Mouse (Mus musculus) R1 (cell line): ENCODE measurements around the gene Actr1b.

ENCODE experiments used
- DNase-seq: peaks from one replicate; pipeline ENCODE4 v3.0.0-alpha.2; 2018; ENCODE audit warnings: low read depth, low spot score

Gene Actr1b

DNA sequence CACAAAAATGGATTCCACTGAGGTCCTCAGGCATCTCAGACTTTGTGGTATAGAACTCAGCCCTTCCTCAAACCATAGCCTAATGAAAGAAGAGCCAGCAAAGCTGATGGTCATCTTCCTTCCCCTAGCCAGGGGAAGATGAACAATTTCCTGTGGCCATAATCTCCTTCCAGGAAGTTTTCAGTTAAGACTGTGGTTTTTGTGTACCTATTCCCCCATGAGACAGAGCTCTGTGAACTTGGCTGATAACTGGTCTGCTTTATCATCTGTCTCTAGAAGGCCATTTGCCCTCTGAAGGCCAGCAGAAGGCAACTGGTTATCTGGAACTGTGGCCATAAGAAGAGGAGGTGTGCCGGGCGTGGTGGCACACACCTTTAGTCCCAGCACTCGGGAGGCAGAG lies 58.0 kb downstream of the Actr1b start:
- no peak for DNase-seq

DNA sequence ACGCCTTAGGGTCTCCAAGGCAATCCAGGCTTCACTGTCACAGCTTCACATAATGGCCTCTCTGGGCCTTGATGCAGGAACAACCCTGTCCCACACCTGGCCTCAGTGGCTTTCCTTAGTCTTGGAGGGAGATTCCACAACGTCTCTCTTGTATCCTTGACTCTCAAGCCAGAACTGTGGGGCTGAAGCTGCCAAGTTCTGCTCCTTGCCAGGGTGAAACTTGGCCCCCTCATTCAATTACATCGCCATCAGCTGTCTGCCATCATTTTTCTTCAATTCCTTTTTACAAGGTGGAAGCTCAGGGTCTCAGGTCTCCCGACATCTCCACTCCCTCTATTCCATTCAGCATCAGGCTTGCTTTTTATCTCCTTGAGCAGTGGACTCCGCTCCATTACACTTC lies 59.2 kb downstream of the Actr1b start:
- no peak for DNase-seq
